Mouse (Mus musculus) monocyte, adult 5-6 weeks (primary cell): Measurements from ENCODE around the gene Naa38. TPM values are rescaled to one million over a fixed set of nuclear protein-coding genes. Genes with fewer than 3 reads are reported as not detected.

ENCODE experiments used
- ATAC-seq: fragments of 153-309, 156-312 bp; replicated peaks from 2 replicates; pipeline ENCODE4 v1.8.0; 2017; ENCODE audit warnings: mild to moderate bottlenecking; ENCODE audit not compliant: low TSS enrichment, insufficient number of reproducible peaks, severe bottlenecking, poor library complexity, low FRiP score
- total RNA-seq: library from RNA; stranded (forward); fragments of 200-1000, 200-491, 200-594 nt; gene quantifications from 3 replicates; pipeline ENCODE4 v1.2.3, GENCODE M21; 2017

Naa38 gene
- 51.4 to 93.3 TPM (median 54.6 TPM) in 3 replicates for total RNA-seq

- ATAC-seq, result peak; percentile 55
Observed at GRCm38 (mm10) chr11:69395235-69395633, at the start of gene Naa38, which contains the start of gene Cyb5d1. Gene Naa38 (plus strand): TSS chr11:69395487. Gene Cyb5d1 (minus strand): TSS chr11:69395631.

- no peak for ATAC-seq
Observed at GRCm38 (mm10) chr11:69346441-69346840, 48.8 kb upstream of the Naa38 start.

GRCm38 (mm10) chr11:69356544-69356943 lies 38.7 kb upstream of the Naa38 start:
- no peak for ATAC-seq

- ATAC-seq, result no peak
Observed at GRCm38 (mm10) chr11:69357690-69358089, 37.6 kb upstream of the Naa38 start.

GRCm38 (mm10) chr11:69362021-69362420 lies 33.3 kb upstream of the Naa38 start:
- no peak for ATAC-seq

- no peak for ATAC-seq
Observed at GRCm38 (mm10) chr11:69362479-69362878, 32.8 kb upstream of the Naa38 start.

- no peak for ATAC-seq
Observed at GRCm38 (mm10) chr11:69364376-69364775, 30.9 kb upstream of the Naa38 start.

- no peak for ATAC-seq
Observed at GRCm38 (mm10) chr11:69364910-69365309, 30.4 kb upstream of the Naa38 start.

- ATAC-seq, result no peak
Observed at GRCm38 (mm10) chr11:69365722-69366121, 29.6 kb upstream of the Naa38 start.

- peak; percentile 74 for ATAC-seq
Observed at GRCm38 (mm10) chr11:69366157-69366854, 29.0 kb upstream of the Naa38 start.

GRCm38 (mm10) chr11:69366855-69367615 lies 28.3 kb upstream of the Naa38 start:
- peak; percentile 1; the same call in 1 of the 2 replicates for ATAC-seq

GRCm38 (mm10) chr11:69367616-69368355 lies 27.5 kb upstream of the Naa38 start:
- peak; percentile 22 for ATAC-seq

GRCm38 (mm10) chr11:69368356-69369214 lies 26.7 kb upstream of the Naa38 start:
- peak; percentile 10; the same call in 1 of the 2 replicates for ATAC-seq

- no peak for ATAC-seq
Observed at GRCm38 (mm10) chr11:69369215-69369989, 25.9 kb upstream of the Naa38 start, which contains the start of gene Chd3. Gene Chd3 (minus strand): TSS chr11:69369406.

GRCm38 (mm10) chr11:69369990-69370816 lies 25.1 kb upstream of the Naa38 start:
- ATAC-seq, result no peak

- ATAC-seq, result no peak
Observed at GRCm38 (mm10) chr11:69370817-69371215, 24.5 kb upstream of the Naa38 start.

- ATAC-seq, result no peak
Observed at GRCm38 (mm10) chr11:69371601-69372000, 23.7 kb upstream of the Naa38 start.
